Mouse (Mus musculus): ENCODE data around the gene Syngr3. TPM values are rescaled to one million over a fixed set of nuclear protein-coding genes. Genes with fewer than 3 reads are reported as not detected.

Gene Syngr3
- total RNA-seq, 2 experiments from 2014 or later = 179 to 200 TPM

- DNase-seq (ENCODE audit: low spot score in 2 of 2) = peak in 1 of 2 experiments; percentile 45
- intact Hi-C loops (cut with DNase I) = loop anchor here (5.0 kb wide), 1 partner anchor 113 kb away; no protein-coding TSS in a partner anchor
Measured at GRCm38 (mm10) chr17:24650070-24650616, 39.6 kb downstream of the Syngr3 start, which contains the start of gene Slc9a3r2. Gene Slc9a3r2 (minus strand): TSS chr17:24650327.

- intact Hi-C loops (cut with DNase I) = loop anchor here (5.0 kb wide), 1 partner anchor 112 kb away; no protein-coding TSS in a partner anchor
Measured at GRCm38 (mm10) chr17:24649581-24650069, 40.1 kb downstream of the Syngr3 start.

GRCm38 (mm10) chr17:24648731-24649377 is 40.9 kb downstream of the Syngr3 start:
- intact Hi-C loops (cut with DNase I) = no loop called here
- DNase-seq (ENCODE audit: low spot score in 2 of 2) = no peak

More at GRCm38 (mm10) chr17:24649581-24650069, 40.1 kb downstream of the Syngr3 start:
- DNase-seq (ENCODE audit: low spot score in 2 of 2) = peak in 1 of 2 experiments; percentile 49

GRCm38 (mm10) chr17:24647493-24647892 is 42.3 kb downstream of the Syngr3 start:
- intact Hi-C loops (cut with DNase I) = no loop called here
- DNase-seq (ENCODE audit: low spot score in 2 of 2) = no peak

- DNase-seq (ENCODE audit: low spot score in 2 of 2) = no peak
- intact Hi-C loops (cut with DNase I) = no loop called here
Measured at GRCm38 (mm10) chr17:24646381-24646780, 43.4 kb downstream of the Syngr3 start.

- intact Hi-C loops (cut with DNase I) = no loop called here
- DNase-seq (ENCODE audit: low spot score in 2 of 2) = no peak
Measured at GRCm38 (mm10) chr17:24645916-24646315, 43.8 kb downstream of the Syngr3 start.

- intact Hi-C loops (cut with DNase I) = no loop called here
- no peak for DNase-seq (ENCODE audit: low spot score in 2 of 2)
Measured at GRCm38 (mm10) chr17:24644875-24645721, 44.7 kb downstream of the Syngr3 start.

- intact Hi-C loops (cut with DNase I) = no loop called here
Measured at GRCm38 (mm10) chr17:24644030-24644715, 45.6 kb downstream of the Syngr3 start.

GRCm38 (mm10) chr17:24642791-24643343 is 46.9 kb downstream of the Syngr3 start:
- no peak for DNase-seq (ENCODE audit: low spot score in 2 of 2)
- intact Hi-C loops (cut with DNase I) = no loop called here

More at GRCm38 (mm10) chr17:24644030-24644715, 45.6 kb downstream of the Syngr3 start:
- DNase-seq (ENCODE audit: low spot score in 2 of 2) = no peak

- intact Hi-C loops (cut with DNase I) = no loop called here
- DNase-seq (ENCODE audit: low spot score in 2 of 2) = no peak
Measured at GRCm38 (mm10) chr17:24641944-24642343, 47.8 kb downstream of the Syngr3 start.

- intact Hi-C loops (cut with DNase I) = no loop called here
- no peak for DNase-seq (ENCODE audit: low spot score in 2 of 2)
Measured at GRCm38 (mm10) chr17:24640581-24640980, 49.2 kb downstream of the Syngr3 start.

GRCm38 (mm10) chr17:24640119-24640518 is 49.6 kb downstream of the Syngr3 start:
- DNase-seq (ENCODE audit: low spot score in 2 of 2) = no peak
- intact Hi-C loops (cut with DNase I) = no loop called here

- no peak for DNase-seq (ENCODE audit: low spot score in 2 of 2)
- intact Hi-C loops (cut with DNase I) = no loop called here
Measured at GRCm38 (mm10) chr17:24639571-24639988, 50.2 kb downstream of the Syngr3 start.

GRCm38 (mm10) chr17:24638840-24639239 is 50.9 kb downstream of the Syngr3 start:
- intact Hi-C loops (cut with DNase I) = no loop called here
- no peak for DNase-seq (ENCODE audit: low spot score in 2 of 2)

GRCm38 (mm10) chr17:24638214-24638613 is 51.5 kb downstream of the Syngr3 start:
- intact Hi-C loops (cut with DNase I) = no loop called here
- DNase-seq (ENCODE audit: low spot score in 2 of 2) = no peak

- no peak for DNase-seq (ENCODE audit: low spot score in 2 of 2)
- intact Hi-C loops (cut with DNase I) = no loop called here
Measured at GRCm38 (mm10) chr17:24636781-24637481, 52.8 kb downstream of the Syngr3 start.

- intact Hi-C loops (cut with DNase I) = no loop called here
- DNase-seq (ENCODE audit: low spot score in 2 of 2) = no peak
Measured at GRCm38 (mm10) chr17:24635694-24636093, 54.1 kb downstream of the Syngr3 start.
